Comparison of ENCODE assay signal across 14 mouse cellular contexts in the genomic region with DNA sequence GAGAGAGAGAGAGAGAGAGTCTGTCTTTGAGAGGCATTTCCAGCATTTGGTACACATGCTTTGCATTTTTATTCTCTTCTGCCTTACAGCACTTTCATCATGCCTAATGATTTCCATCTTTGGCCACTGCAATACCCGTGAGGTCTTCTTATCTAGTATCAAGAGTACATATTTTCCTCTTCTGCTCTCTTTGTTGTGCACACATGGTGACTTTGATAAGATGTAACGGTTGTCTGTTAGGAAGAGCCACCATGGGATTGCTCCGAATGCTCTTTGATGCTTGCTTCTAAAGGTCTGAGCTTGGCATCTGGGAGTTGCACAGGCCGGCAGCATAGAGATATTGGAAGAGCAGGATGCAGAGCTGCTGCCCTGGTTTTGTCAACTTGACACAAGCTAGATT. TPM values are rescaled to one million over a fixed set of nuclear protein-coding genes. Genes with fewer than 3 reads are reported as not detected.
"Had no signal": no experiment of that assay in that cellular context is flagged by ENCODE, and none has a peak within 500 bp of the region (broad histone marks: within the 10 kb centered on the region; RNA-seq: fewer than 3 reads in every experiment).

No protein-coding gene starts in this region.

- H3K4me3 ChIP-seq: left cerebral cortex, adult 2 months; limb, embryonic 10.5 days; liver, embryonic 13.5 days; megakaryocyte, embryonic 14.5 days; neural tube, embryonic 13.5 days had no signal

- DNase-seq: kidney, adult 8-10 months; kidney, postnatal 25 days; liver, embryonic 13.5 days; lung, adult 2 months; lung, postnatal 4 days; thymus, postnatal 4 days had no signal

- H3K9me3 ChIP-seq: limb, embryonic 10.5 days; liver, embryonic 13.5 days; neural tube, embryonic 13.5 days had no signal

- H3K4me1 ChIP-seq: limb, embryonic 10.5 days; liver, embryonic 13.5 days; megakaryocyte, embryonic 14.5 days had no signal

- H3K36me3 ChIP-seq: limb, embryonic 10.5 days; liver, embryonic 13.5 days had no signal

- H3K4me2 ChIP-seq: liver, embryonic 13.5 days; neural tube, embryonic 13.5 days had no signal

- H3K27ac ChIP-seq: left cerebral cortex, adult 2 months; limb, embryonic 10.5 days; liver, embryonic 13.5 days; neural tube, embryonic 13.5 days; stomach, postnatal 0 days had no signal

- H3K9ac ChIP-seq: liver, embryonic 13.5 days; neural tube, embryonic 13.5 days had no signal

- ATAC-seq: inflammation-experienced regulatory T-cells, adult 6 months; intestine, postnatal 0 days; lung, postnatal 0 days had no signal

- H3K27me3 ChIP-seq: liver, embryonic 13.5 days; neural tube, embryonic 13.5 days had no signal

RNA-seq across cellular contexts. Expression of gene Thsd4, which starts 49.2 kb away (rescaled TPM):
- polyA plus RNA-seq: inflammation-experienced regulatory T-cells, adult 6 months had no signal
